Mouse (Mus musculus) MEL (cell line): Measurements from ENCODE around the gene Snap91.

Source experiments
- CTCF ChIP-seq, 3 experiments: IDR thresholded peaks in 2 of 3; conservative IDR thresholded peaks in 1 of 3; 2 replicates each; pipeline ENCODE4 v1.5.1; 2011 to 2012; ENCODE audit warnings: low read length in 3 of 3, low read depth in 2 of 3, mild to moderate bottlenecking in 2 of 3, improper control_type of control experiment in 1 of 3, inconsistent platforms in 1 of 3, mixed read lengths in 1 of 3, moderate library complexity in 1 of 3; ENCODE audit not compliant: control insufficient read depth in 1 of 3, insufficient read depth in 1 of 3, poor library complexity in 1 of 3, severe bottlenecking in 1 of 3
- MEF2A ChIP-seq: IDR thresholded peaks from 2 replicates; pipeline ENCODE4 v1.6.1; 2014; ENCODE audit warnings: low read depth, mild to moderate bottlenecking, inconsistent platforms, low read length, improper control_type of control experiment; ENCODE audit not compliant: poor library complexity, insufficient replicate concordance, severe bottlenecking; ENCODE audit errors: extremely low read depth
- POLR2A ChIP-seq, 2 experiments: IDR thresholded peaks; 2 replicates each; pipeline ENCODE4 v1.6.1; 2011 to 2012; ENCODE audit warnings: low read length in 2 of 2, mild to moderate bottlenecking in 2 of 2, control low read depth in 1 of 2, improper control_type of control experiment in 1 of 2, low read depth in 1 of 2, moderate library complexity in 1 of 2; ENCODE audit not compliant: control insufficient read depth in 1 of 2, insufficient read depth in 1 of 2, poor library complexity in 1 of 2
- RAD21 ChIP-seq: IDR thresholded peaks from 2 replicates; pipeline ENCODE4 v1.6.1; 2011; ENCODE audit warnings: mild to moderate bottlenecking, low read depth, low read length, improper control_type of control experiment
- RCOR1 ChIP-seq: IDR thresholded peaks from 2 replicates; pipeline ENCODE4 v1.6.1; 2012; ENCODE audit warnings: low read depth, mild to moderate bottlenecking, inconsistent platforms, low read length, improper control_type of control experiment
- USF2 ChIP-seq, 2 experiments: IDR thresholded peaks; 2 replicates each; pipeline ENCODE4 v1.6.1; 2011 to 2012; ENCODE audit warnings: improper control_type of control experiment in 2 of 2, low read length in 2 of 2, borderline replicate concordance in 1 of 2, inconsistent platforms in 1 of 2, low read depth in 1 of 2, mild to moderate bottlenecking in 1 of 2; ENCODE audit not compliant: insufficient read depth in 1 of 2

- no peak for TF ChIP-seq RAD21
- no peak for TF ChIP-seq POLR2A (IDR thresholded peaks at IDR 0.05; ENCODE audit: control insufficient read depth in 1 of 2, insufficient read depth in 1 of 2, low read depth in 1 of 2, low read length in 2 of 2, poor library complexity in 1 of 2)
- TF ChIP-seq CTCF (IDR thresholded peaks at IDR 0.05 in 2 of 3, conservative IDR thresholded peaks at IDR 0.05 in 1 of 3; ENCODE audit: control insufficient read depth in 1 of 3, insufficient read depth in 1 of 3, low read depth in 2 of 3, low read length in 3 of 3, poor library complexity in 1 of 3, severe bottlenecking in 1 of 3) = no peak
- TF ChIP-seq MEF2A = no peak
- no peak for TF ChIP-seq RCOR1
- no peak for TF ChIP-seq USF2 (IDR thresholded peaks at IDR 0.05; ENCODE audit: borderline replicate concordance in 1 of 2, insufficient read depth in 1 of 2, low read depth in 1 of 2, low read length in 2 of 2)
These were observed 143.5 kb downstream of the Snap91 start for GRCm38 (mm10) chr9:86736991-86737390.
